Mouse (Mus musculus): ENCODE results near the gene Fibcd1.
A peak's percentile ranks its signal among the peaks of the same experiment; 100 is the strongest.

Gene Fibcd1

GRCm38 (mm10) chr2:31811086-31811958 lies 34.5 kb downstream of the Fibcd1 start:
- peak; percentile 59 for DNase-seq (ENCODE audit: low read depth, low spot score)

DNA sequence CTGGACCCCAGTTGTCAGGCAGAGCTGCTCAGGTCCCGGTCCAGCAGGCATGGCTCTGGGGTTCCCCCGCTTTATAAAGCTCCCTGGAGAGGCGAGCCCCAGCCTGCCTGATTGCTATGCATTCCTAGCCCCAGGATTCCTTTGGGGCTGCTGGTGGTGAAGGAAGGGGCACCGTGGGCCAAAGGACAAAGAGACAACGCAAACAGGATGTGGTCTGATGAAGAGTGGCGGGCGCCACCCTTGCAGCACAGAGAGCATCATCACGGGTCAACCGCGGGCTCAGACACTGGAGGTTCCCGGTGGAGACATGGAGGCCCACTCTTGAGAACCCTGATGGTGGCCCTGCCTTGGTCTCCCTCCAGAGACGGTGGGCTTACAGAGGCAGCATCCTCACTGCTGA lies 35.4 kb downstream of the Fibcd1 start, which contains the start of gene Qrfp:
Qrfp (minus strand) TSS at position 137 of the 400 bp plus-strand sequence.
- peak; percentile 59 for DNase-seq (ENCODE audit: low read depth, low spot score)

- no peak for DNase-seq (ENCODE audit: low read depth, low spot score)
Measured at GRCm38 (mm10) chr2:31809358-31809740, 36.5 kb downstream of the Fibcd1 start.

- DNase-seq (ENCODE audit: low read depth, low spot score), result no peak
Measured at GRCm38 (mm10) chr2:31808410-31809357, 37.1 kb downstream of the Fibcd1 start.

DNA sequence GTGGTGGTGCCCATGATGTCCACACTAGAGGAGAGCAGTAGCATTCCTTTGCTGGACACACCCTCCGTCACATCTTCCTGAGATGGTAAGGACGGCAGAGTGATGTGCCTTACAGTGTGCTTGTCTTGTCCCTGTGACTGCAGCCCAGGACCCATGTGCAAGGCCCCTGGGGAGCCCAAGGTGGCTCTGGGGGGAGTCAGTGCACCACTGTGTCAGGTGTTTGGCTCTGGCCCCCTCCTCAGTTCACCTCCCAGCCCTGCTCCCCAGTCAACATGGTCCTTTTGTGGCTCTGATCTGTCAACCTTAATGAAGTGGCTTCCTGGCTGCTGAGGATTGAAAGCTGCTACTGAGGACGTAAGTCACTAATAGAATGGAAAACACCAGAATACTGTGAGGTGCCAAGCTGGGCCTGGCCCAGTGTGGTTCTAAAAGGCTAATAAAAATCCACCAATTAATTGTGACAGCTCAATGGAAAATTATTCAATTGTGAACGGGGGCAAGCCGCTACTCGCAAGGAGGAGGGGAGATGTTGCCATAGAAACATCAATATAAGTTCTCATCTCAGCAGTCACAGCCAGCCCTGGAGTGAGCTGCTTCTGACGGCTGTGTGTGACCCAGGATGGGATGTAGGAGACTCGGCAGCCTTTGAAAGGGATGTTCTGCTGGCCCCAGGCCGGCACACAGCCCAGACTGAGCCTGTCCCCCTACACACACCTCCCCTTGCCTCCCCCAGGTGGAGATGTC lies 39.0 kb downstream of the Fibcd1 start:
- no peak for DNase-seq (ENCODE audit: low read depth, low spot score)

- no peak for DNase-seq (ENCODE audit: low read depth, low spot score)
Measured at GRCm38 (mm10) chr2:31803480-31803879, 42.3 kb downstream of the Fibcd1 start.

- no peak for DNase-seq (ENCODE audit: low read depth, low spot score)
Measured at GRCm38 (mm10) chr2:31802811-31803210, 43.0 kb downstream of the Fibcd1 start.

GRCm38 (mm10) chr2:31801416-31801815 lies 44.4 kb downstream of the Fibcd1 start:
- no peak for DNase-seq (ENCODE audit: low read depth, low spot score)

DNA sequence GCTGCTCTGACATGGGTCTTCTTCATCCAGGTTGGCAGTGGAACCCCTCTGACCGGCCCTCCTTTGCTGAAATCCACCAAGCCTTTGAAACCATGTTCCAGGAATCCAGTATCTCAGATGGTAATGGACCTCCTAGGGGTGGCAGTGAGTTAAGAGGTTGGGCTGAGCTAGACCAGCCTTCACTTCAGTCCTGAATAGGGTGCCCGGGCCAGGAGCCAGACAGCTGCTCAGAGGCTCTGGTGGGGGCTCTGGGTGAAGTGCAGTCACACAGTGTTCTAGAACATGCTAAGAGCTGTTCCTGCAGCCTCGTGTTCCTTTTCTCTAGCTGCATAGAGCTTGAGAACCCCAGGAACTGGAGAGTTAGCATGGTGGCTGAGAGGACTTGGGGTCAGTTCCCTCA lies 48.9 kb downstream of the Fibcd1 start:
- DNase-seq (ENCODE audit: low read depth, low spot score), result no peak

GRCm38 (mm10) chr2:31792611-31793010 lies 53.2 kb downstream of the Fibcd1 start:
- no peak for DNase-seq (ENCODE audit: low read depth, low spot score)

DNA sequence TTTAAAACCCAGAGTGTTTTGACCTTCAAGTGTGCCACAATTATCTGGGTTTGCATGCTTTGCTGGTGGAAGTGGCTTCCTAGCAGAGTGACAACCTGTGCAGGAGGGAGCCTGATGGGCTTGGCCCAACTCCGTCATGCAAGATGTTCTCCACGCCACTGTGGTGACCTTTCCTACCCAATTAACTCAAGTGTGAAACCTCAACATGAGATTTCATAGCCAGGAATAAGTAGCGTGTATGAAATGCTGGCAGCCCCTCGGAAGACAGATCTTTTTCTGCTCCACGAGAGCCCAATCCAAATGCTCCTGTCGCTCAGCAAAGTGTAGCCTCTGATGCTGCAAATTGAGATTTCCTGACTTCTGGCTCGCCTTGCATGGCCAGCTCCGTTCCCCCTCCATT lies 54.5 kb downstream of the Fibcd1 start:
- no peak for DNase-seq (ENCODE audit: low read depth, low spot score)

GRCm38 (mm10) chr2:31790728-31791251 lies 55.0 kb downstream of the Fibcd1 start:
- no peak for DNase-seq (ENCODE audit: low read depth, low spot score)

- DNase-seq (ENCODE audit: low read depth, low spot score), result no peak
Measured at GRCm38 (mm10) chr2:31789215-31789614, 56.6 kb downstream of the Fibcd1 start.

DNA sequence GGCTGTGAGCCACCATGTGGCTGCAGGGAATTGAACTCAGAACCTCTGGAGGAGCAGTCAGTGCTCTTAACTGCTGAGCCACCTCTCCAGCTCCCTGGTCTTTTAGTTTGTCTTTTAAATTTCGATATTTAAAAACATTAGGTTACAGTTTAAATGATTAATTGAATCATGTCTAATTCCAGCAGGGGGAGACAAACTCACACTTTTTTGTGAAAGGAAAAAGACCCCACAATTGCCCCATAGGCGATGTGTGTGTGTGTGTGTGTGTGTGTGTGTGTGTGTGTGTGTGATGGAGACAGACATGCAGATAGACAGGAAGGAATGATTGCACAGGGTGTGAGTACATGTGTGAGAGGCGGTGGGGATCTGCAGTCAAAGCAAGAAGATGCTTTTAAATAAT lies 57.6 kb downstream of the Fibcd1 start:
- no peak for DNase-seq (ENCODE audit: low read depth, low spot score)

DNA sequence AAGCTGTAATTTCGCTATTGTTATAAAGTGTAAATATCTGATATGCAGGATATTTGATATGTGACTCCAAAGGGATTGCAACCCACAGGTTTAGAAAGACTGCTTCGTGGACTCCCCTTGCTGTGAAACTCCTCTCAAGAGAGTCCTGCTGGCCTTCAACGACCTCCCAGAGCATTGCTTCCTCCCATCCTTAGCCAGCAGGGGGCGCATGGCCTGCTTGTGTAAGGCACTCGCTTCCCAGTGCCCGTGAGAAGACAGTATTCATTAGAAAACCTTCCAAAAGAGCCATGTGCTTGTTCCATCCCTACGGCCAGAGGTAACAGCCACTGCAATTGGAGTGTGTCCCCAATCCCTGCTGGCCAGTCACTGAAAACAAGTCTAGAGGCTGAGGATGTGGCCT lies 58.8 kb downstream of the Fibcd1 start:
- DNase-seq (ENCODE audit: low read depth, low spot score), result peak; percentile 68

DNA sequence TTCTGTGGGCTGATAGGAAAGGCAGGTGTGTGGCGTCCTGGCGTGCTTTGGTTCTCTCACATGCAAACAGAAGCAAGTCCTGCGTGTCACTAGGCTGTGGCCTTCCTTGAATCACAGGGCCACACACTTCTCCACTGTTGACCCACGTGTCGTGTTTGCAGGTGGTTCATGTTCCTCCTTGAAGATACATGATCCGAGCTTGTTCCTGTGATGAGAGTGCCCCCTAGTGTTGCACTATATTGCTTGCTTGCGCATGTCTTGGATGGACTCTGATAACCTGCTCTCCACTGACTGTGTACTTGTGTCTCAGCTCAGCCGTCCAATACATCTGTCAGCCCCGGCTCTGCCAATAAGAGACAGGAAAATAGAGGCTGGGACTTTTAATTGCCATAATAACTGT lies 60.7 kb downstream of the Fibcd1 start:
- peak; percentile 79 for DNase-seq (ENCODE audit: low read depth, low spot score)

- DNase-seq (ENCODE audit: low read depth, low spot score), result no peak
Measured at GRCm38 (mm10) chr2:31782958-31783602, 62.7 kb downstream of the Fibcd1 start.

- no peak for DNase-seq (ENCODE audit: low read depth, low spot score)
Measured at GRCm38 (mm10) chr2:31779258-31779657, 66.5 kb downstream of the Fibcd1 start.

DNA sequence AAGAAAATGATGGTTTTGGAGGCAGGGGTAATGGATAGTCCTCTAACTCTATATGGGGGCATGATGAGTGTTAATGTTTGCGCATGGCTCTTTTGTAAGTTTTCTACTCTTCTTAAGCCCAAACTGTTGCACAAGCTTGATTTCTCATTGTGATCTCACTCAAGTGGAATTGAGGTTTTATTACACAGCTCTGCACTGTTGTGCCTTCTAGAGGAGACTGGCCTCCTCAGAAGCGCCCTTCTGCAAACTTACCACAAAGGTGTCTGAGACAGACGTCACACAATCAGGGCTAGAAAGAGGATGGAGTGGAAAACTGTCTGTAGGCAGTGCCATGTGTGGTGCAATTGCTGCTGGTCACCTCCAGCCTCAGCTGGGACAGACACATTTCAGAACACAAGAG lies 69.3 kb downstream of the Fibcd1 start:
- no peak for DNase-seq (ENCODE audit: low read depth, low spot score)

DNA sequence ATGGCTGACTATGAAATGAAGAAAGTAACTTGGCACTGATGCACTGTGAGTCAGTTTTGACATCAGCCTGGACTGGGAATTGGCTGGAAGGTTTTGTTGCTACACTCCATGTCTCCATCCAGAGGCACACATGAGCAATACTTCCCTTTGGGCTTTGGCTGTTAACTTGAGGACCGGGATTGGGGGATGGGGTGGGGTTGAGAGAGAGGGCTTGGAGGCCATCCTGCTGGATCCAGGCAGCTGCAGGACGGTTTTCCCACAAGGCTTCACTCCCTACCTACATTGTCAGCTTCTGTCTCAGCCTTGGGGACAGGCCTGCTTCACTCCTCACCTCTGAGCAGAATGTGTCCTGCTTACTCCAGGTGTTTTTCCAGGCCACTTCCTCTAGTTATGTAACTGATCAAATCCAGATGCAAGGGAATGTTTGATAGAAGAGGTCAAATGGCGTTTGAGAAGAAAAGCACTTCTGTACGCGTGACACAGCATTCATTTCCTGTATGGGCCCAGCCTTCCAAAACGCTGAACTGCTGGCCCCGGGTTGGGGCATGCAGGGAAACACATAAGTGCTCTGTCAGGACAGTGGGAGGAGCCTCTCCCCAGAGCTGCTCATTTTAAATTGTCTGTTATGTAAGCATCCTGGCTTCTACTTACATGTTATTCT lies 74.9 kb downstream of the Fibcd1 start:
- DNase-seq (ENCODE audit: low read depth, low spot score), result peak; percentile 50

Data from CD4-positive helper T cell, adult 2 months (primary cell).